Mouse (Mus musculus) adrenal gland, postnatal 36 days (tissue): ENCODE data around the gene Cmtm4. TPM values are rescaled to one million over a fixed set of nuclear protein-coding genes. Genes with fewer than 3 reads are reported as not detected.

ENCODE experiments used
- DNase-seq, 2 experiments: peaks; one replicate each; pipeline ENCODE4 v3.0.0; 2021; ENCODE audit warnings: mixed read lengths in 1 of 2
- total RNA-seq, 2 experiments: library from RNA; stranded (reverse); gene quantifications; 2 replicates each; pipeline ENCODE4 v1.2.3; 2021

Gene Cmtm4
- total RNA-seq, 2 experiments from 2014 or later, result 47.7 to 60.9 TPM

GRCm38 (mm10) chr8:104411972-104412371, 16.4 kb upstream of the Cmtm4 start:
- no peak for DNase-seq

GRCm38 (mm10) chr8:104411468-104411867, 15.9 kb upstream of the Cmtm4 start:
- DNase-seq, result no peak

DNA sequence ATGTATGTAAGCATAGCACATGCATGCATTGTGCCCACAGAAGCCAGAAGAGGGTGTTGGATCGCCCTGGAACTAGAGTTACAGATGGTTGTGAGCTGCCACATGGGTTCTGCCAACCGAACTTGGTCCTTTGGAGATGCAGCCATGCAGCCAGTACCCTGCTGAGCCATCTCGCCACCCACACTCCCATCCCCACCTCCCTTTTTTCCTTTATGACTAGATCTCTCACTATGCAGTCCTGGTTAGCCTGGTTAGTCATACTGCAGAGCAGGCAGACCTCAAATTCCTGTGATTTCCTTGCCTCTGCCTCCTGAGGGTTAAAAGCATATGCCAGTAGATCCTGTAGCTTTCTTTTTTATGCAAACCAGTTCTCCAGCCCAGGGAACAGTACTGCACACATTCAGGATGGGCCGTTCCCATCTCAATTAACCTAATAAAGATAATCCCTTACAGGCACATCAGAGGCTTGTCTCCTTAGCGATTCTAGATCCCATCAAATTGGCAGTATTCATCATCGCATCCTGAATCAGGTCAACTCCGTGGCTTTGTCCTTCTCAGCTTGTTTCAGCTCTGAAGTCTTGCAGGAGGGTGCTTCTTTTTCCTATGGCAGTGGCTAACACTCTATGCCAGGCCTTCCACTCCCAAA, 15.1 kb upstream of the Cmtm4 start:
- no peak for DNase-seq

DNA sequence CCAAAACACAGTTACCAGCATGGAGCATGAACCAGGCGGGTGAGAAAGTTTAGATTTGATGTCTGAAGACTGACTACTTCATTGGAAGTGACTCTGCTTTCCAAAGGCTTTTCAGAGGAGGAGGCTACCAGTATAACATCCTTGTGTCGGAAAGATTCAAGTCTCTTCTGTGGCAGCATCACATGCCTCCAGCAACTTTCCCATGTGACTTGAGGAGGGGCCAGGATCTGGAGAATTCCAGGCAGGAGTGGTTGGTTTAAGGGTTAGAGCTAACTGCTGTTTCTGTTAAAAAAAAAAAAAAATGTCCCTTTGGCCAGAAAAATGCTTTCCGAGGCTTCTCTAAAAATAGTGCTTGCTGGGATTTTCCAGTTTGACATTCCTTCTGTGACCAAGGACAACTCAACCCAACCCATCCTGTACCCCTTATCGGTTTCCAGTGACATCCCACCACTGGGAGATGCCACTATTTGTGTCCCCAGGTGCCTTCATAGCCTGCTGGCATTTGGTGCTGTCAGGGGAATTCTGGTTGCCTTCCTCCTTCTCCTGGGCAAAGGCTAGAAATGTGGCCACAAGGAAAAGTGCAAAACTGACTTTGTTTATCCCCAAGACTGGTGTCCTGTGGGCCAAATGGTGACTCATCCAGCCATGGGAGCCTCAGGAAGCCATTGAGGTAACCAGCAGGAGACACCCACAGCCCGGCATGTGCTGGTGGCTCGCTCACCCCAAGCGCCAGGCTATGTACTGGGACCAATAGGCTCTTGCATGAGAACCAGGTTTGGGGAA, 12.9 kb upstream of the Cmtm4 start:
- DNase-seq, result peak in 1 of 2 experiments; percentile 31

DNA sequence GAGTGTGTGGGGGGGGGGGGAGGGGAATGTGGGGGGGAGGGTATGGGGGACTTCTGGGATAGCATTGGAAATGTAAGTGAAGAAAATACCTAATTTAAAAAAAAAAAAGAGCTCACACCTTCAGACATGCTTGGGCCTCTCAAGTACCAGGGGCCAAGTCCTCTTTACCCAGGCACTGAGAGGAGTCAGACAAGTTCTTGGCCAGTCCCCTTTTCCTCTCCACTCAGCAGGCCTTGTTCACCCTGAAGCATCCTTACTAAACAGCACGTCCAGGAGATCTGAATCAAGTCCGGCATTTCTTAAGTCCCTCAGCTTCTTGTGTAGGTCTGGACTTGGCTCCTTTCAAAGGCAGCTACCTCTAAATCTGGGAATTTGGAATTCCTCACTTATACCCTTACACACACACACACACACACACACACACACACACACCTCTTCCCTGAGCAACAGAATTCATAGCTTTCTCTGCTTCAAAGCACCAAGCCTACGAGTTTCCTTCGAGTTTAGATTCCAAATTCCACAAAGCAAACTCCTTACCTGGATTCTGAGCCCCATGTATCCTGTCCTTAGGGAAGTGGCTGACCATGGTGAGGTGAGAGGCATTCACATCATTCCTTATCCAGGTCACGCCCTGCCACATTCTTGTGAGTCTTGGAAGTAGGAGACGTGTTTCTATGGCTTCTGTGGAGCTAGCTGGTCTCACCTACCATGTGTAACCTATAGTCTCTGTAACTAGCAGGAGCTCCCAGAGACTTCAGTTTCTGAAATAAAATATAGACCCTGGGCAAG, 10.9 kb upstream of the Cmtm4 start:
- no peak for DNase-seq

DNA sequence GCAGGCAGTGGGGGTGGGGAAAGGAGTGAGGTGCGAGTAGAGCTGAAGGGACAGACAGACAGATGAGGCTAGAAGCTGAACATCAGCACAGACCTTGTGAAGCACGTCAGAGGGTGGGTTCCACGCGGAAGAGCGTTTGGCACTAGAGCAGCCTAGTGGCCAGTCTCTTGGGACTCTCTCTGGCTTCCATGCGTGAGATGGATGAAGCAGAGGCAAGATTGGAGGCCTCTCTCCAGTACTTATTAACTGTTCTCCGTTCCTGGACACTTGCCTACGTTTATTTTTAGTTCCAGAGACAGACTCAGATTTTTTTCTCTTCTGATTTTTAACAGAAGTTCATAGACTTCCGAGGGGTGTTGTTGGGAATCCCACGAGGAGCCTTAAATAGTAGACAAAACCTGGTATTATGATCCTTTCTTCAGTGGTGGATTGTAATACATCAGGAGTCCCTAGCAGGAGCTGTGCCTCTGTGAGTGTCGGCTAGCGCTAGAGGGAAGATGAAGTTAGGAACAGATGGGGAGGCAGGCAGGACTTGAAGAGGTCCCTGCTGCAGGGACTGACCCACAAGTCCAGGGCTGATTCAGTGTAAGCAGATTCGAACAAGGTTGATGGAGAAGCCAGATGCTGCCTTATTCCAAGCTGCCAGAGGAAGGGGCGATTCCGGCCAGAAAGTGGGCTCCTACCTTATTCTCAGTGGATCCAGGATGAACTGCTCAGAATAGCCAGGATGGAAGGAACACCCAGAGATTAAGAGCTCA, 10.0 kb upstream of the Cmtm4 start:
- no peak for DNase-seq

DNA sequence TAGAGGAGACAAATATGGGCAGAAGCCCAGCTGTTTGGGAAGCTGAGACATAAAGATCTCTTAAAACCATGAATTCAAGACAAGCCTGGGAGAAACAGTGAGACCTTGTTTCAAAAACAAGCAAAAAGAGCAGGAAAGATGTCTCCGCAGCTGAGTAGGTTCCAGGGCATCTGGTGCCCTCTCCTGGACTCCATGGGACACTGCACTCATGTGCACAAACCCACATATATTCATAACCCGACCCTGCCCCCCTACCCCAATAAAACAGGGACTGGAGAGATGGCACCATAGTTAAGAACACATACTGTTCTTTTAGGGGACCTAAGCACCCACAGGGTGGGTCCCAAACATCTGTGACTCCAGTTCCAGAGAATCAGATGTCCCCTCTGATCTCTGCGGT, 8.0 kb upstream of the Cmtm4 start:
- DNase-seq, result no peak

- peak; percentile 48 to 52 for DNase-seq
These were observed 555 bp downstream of the Cmtm4 start for GRCm38 (mm10) chr8:104394801-104395702.

GRCm38 (mm10) chr8:104393767-104394166, 1.8 kb downstream of the Cmtm4 start:
- DNase-seq, result no peak

- no peak for DNase-seq
These were observed 2.5 kb downstream of the Cmtm4 start for GRCm38 (mm10) chr8:104393139-104393538.

- no peak for DNase-seq
These were observed 5.4 kb downstream of the Cmtm4 start for GRCm38 (mm10) chr8:104390245-104390644.

GRCm38 (mm10) chr8:104387980-104388379, 7.6 kb downstream of the Cmtm4 start:
- peak; percentile 57 to 75 for DNase-seq

- no peak for DNase-seq
These were observed 8.1 kb downstream of the Cmtm4 start for GRCm38 (mm10) chr8:104387501-104387900.

- DNase-seq, result no peak
These were observed 8.9 kb downstream of the Cmtm4 start for GRCm38 (mm10) chr8:104386693-104387092.

DNA sequence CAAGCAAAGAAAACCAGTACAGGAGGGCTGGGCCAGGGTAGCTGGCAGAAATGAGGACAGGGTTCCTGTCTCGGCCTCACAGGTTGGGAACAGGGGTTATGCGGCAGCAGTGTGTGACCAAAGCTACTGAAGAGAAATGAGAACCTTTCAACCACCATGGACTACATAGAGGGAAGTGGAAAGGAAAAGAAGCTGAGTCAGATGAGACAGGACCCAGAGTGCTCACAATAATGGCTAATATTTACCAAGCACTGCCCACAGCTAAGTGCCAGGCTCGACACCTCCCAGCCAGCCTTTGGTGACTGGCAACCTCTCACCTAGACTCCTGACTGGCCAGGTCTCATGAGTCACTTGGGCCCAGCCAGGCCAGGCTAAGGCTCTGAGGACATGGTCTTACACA, 11.6 kb downstream of the Cmtm4 start:
- DNase-seq, result peak in 1 of 2 experiments; percentile 37

DNA sequence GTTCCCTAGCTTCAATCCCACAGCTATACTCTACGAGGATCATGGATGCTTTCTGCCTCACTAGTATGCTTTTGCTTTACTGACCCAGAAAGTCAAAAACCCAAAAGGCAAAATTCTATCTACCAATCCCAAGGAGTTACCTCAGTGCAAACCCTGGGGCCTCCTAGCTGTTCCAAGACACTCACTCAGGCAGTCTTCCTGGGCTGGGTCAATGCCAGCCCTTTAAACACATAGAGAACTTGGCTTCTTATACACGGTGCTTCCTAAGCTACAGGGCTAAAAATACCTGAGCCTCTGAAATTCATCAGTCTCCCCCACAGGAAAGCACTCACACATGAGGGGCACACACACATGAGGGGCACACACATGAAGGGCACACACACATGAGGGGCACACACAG, 12.3 kb downstream of the Cmtm4 start:
- no peak for DNase-seq

- DNase-seq, result no peak
These were observed 14.6 kb downstream of the Cmtm4 start for GRCm38 (mm10) chr8:104380961-104381411.

GRCm38 (mm10) chr8:104380269-104380668, 15.3 kb downstream of the Cmtm4 start:
- DNase-seq, result no peak

- DNase-seq, result no peak
These were observed 16.2 kb downstream of the Cmtm4 start for GRCm38 (mm10) chr8:104379301-104379836.

DNA sequence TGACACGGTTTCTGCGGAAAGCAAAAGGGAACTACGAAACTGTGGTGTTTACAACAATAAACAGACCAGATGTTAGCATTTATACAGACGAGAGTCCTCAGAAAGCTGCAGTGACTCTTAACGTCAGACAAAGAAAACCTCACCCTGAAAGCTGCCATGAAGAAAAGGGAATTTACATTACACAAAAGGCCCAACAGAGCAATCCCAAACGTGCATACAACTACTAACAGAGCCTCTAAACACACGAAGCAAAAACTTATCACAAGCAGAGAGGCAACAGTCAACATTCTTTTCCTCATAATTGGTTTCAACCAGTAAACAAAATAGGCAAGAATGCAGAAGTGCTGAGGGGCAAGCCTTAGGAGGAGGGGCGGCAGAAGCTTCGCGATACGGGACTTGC, 18.9 kb downstream of the Cmtm4 start:
- DNase-seq, result no peak

DNA sequence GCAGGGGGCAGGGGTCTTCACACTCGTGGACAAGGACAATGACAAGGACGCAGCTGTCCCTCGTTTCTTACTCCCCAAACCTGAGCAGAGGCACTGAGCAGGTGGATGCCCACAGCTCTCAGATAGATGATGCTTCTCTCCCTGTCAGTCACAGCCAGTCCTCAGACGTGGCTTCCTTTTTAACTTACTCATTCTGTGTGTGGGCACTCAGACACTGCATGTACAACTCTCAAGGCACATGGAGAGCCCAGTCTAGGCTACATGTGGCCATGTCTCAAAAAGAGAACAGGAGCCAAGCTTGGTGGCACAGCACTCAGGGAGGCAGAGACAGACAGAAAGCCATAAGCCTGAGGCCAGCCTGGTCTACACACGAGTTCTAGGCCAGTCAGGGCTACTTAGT, 19.6 kb downstream of the Cmtm4 start:
- no peak for DNase-seq
